Mouse (Mus musculus) forebrain, embryonic 11.5 days (tissue): ENCODE data around the gene Ccnjl. TPM values are rescaled to one million over a fixed set of nuclear protein-coding genes. Genes with fewer than 3 reads are reported as not detected.

Experiments
- ATAC-seq: fragments of 200-750 bp; cut with Nextera tagmentation; replicated peaks from 2 replicates; pipeline ENCODE4 v1.8.0; 2017; ENCODE audit warnings: moderate TSS enrichment; ENCODE audit not compliant: low FRiP score
- DNase-seq: peaks from one replicate; pipeline ENCODE4 v3.0.0-alpha.2; 2017; ENCODE audit warnings: low spot score
- H3K27ac ChIP-seq: fragments of 300-500 bp; sonication (generic); 2 replicates; pipeline ENCODE4 v1.5.1; 2014; ENCODE audit warnings: low read depth, low read length
- H3K27me3 ChIP-seq: fragments of 300-500 bp; sonication (generic); 2 replicates; pipeline ENCODE4 v1.6.1; 2014; ENCODE audit warnings: mild to moderate bottlenecking, low read length, mixed read lengths; ENCODE audit not compliant: control insufficient read depth, insufficient read depth
- H3K36me3 ChIP-seq: fragments of 300-500 bp; sonication (generic); 2 replicates; pipeline ENCODE4 v1.6.1; 2014; ENCODE audit warnings: mild to moderate bottlenecking, low read length, moderate library complexity, mixed read lengths; ENCODE audit not compliant: control insufficient read depth, insufficient read depth
- H3K4me1 ChIP-seq: fragments of 300-500 bp; sonication (generic); replicated peaks from 2 replicates; pipeline ENCODE4 v1.6.1; 2014; ENCODE audit warnings: low read length, mixed read lengths; ENCODE audit not compliant: control insufficient read depth, insufficient read depth
- H3K4me2 ChIP-seq: fragments of 300-500 bp; sonication (generic); 2 replicates; pipeline ENCODE4 v1.6.1; 2014; ENCODE audit warnings: low read depth, mild to moderate bottlenecking, low read length, moderate library complexity, mixed read lengths; ENCODE audit not compliant: severe bottlenecking
- H3K4me3 ChIP-seq: fragments of 300-500 bp; sonication (generic); 2 replicates; pipeline ENCODE4 v1.5.1; 2014; ENCODE audit warnings: low read depth, low read length
- H3K9ac ChIP-seq: fragments of 300-500 bp; sonication (generic); 2 replicates; pipeline ENCODE4 v1.6.1; 2014; ENCODE audit warnings: low read length
- H3K9me3 ChIP-seq: fragments of 300-500 bp; sonication (generic); 2 replicates; pipeline ENCODE4 v1.6.1; 2016; ENCODE audit warnings: low read length, mixed read lengths; ENCODE audit not compliant: control insufficient read depth
- WGBS: fragments of 180-500 bp; shearing (Covaris S2); extraction: QIAGEN DNeasy Blood & Tissue Kit; methylation state at CpG from one replicate; pipeline ENCODE4 v1.1.7; 2014; 5-methylcytosine and 5-hydroxymethylcytosine counted together
- polyA plus RNA-seq: library from polyadenylated mRNA; unstranded; fragments of >200 nt; fragmentation: Nextera tagmentation; extraction: Ambion mirVana; gene quantifications from 2 replicates; pipeline ENCODE4 v1.2.1, GENCODE M21; 2014

The Ccnjl gene
- polyA plus RNA-seq, 1 experiment from 2014 or later, result 30.7 TPM

DNA sequence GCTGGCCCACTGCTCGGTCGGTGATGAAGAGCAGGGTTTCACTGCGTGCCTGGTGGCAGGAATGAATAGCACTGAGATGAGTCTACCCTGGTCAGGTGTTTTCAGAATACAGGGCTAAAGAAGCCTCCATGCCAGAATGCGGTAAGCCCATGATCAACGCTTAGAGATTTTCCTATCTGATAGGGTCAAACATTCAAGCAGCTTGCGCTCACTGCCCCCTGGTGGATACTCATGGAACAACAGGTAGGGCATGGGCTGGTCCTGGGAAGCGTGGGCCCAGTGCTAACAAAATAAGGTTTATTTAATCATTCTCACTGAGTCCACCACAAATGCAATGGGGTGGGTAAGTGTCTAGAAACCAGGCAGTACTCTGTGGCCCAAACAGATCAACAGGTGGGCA is 35.9 kb upstream of the Ccnjl start:
- Histone ChIP-seq H3K4me2 (no peak overlapping the region), H3K27ac (no peak overlapping the region), H3K9ac (no peak overlapping the region), H3K27me3 (no peaks in the 10 kb centered on the region), H3K9me3 (no peaks in the 10 kb centered on the region), H3K4me3 (no peak overlapping the region), H3K36me3 (no peaks in the 10 kb centered on the region), H3K4me1 (no peaks in the 10 kb centered on the region)
- 33% methylated on average over 7 of the region's 7 CpGs for WGBS
- peak; percentile 87 for DNase-seq
- peak; percentile 50; the same call in 1 of the 2 replicates for ATAC-seq

DNA sequence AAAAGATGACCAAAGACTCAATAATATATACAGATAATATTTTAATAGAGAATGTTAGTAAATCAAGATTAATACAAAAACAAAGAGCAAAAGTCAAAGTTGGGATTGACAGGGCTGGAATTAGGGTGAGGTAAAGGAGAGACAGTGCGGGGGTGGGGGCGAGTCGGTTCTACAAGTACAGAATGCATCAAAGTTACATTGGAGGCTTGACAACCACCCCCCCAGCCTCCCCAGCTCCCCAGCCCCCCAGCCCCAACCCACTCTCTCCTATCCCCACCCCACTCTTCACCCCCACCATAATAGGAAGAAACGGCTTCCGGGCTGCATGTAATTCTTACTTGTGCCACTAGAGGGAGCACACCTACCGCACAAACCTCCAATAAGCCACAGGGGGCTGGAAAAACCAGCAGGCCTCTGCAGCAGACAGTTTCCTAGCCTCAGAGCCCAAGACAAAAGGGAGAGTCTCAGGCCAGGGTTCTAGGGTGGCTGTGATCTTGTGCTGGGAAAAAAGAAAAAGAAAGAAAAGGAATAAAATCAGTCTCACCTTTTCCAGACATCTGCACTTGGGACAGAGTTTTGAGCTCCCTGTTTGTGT is 34.7 kb upstream of the Ccnjl start:
- 0 out of 2 replicates have a peak overlapping the region, but pooled peaks have one; percentile 12 for H3K9ac ChIP-seq
- no peak overlapping the region for H3K4me3 ChIP-seq
- no peaks in the 10 kb centered on the region for H3K36me3 ChIP-seq
- WGBS, result 23% methylated on average over 6 of the region's 6 CpGs
- H3K4me1 ChIP-seq, result no peaks in the 10 kb centered on the region
- DNase-seq (peak; percentile 89), ATAC-seq (peak; percentile 85)
- H3K27me3 ChIP-seq, result no peaks in the 10 kb centered on the region
- H3K9me3 ChIP-seq, result no peaks in the 10 kb centered on the region
- H3K4me2 ChIP-seq, result no peak overlapping the region
- H3K27ac ChIP-seq, result no peak overlapping the region

DNA sequence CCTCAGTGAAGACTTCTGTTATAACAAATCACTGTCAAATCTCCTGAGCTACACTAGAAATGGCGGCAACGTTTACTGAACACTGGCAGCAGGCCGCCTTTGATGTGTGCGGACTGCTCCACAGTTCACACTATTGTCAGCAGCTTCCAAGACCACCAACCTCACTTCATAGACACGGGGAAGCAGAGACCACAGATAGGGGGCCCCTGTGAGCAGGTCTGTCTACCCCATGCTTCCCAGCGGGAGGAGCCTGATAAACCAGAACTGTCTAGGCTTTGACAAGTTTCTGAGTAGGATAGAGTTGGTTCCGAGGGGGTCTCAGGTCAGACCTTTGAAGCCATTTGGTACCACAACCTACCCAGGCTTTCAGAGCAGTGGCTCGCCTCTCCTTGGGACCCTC is 33.5 kb upstream of the Ccnjl start:
- Histone ChIP-seq H3K9me3 (no peaks in the 10 kb centered on the region), H3K27me3 (no peaks in the 10 kb centered on the region), H3K9ac (no peak overlapping the region), H3K4me2 (no peak overlapping the region), H3K27ac (no peak overlapping the region), H3K4me3 (no peak overlapping the region), H3K4me1 (no peaks in the 10 kb centered on the region), H3K36me3 (no peaks in the 10 kb centered on the region)
- DNase-seq (peak; percentile 61), ATAC-seq (0 out of 2 replicates have a peak, but pooled peaks have one; percentile 14)
- 48% methylated on average over 8 of the region's 8 CpGs for WGBS

DNA sequence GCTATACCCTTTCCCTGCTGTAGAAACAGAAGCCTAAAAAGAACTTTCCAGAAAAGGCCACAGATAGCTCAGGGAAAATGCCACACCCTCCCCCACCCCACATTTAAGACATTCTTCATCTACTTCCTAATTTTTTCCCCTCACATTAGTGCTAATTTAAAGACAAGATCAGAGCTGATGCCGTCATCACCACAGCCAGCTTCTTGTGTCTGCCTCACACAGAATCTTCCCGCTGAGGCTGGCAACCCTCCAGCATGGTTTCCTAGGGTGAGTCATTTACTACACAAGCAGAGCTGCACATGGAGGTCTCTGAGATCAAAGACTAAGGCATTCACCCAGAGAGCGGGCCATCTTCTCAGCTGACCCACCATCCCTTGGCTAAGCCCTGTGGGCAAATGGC is 33.1 kb upstream of the Ccnjl start:
- 82% methylated on average over 3 of the region's 3 CpGs for WGBS
- H3K4me1 ChIP-seq, result no peaks in the 10 kb centered on the region
- no peak overlapping the region for H3K27ac ChIP-seq
- no peaks in the 10 kb centered on the region for H3K9me3 ChIP-seq
- H3K4me3 ChIP-seq, result no peak overlapping the region
- ATAC-seq (no peak), DNase-seq (no peak)
- H3K36me3 ChIP-seq, result no peaks in the 10 kb centered on the region
- H3K27me3 ChIP-seq, result no peaks in the 10 kb centered on the region
- H3K4me2 ChIP-seq, result no peak overlapping the region
- H3K9ac ChIP-seq, result no peak overlapping the region

DNA sequence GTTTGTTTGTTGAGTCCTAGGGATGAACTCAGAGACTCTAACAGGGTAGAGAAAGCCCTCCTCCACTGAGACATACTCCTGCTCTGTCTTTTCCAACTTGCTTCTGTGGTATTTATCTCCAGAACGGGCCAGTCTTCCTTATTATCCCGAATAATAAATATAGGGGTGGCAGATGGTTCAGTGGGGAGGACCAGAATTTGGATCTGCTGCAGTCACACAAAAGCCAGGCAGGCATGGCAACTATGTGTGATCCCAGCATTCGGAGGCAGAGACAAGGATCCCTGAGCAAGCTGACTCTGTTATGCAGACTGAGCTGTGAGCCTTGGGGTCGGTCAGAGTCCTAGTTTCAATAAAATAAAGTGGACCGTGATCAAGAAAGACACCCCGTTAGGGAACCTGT is 27.3 kb upstream of the Ccnjl start:
- Histone ChIP-seq H3K4me1 (no peaks in the 10 kb centered on the region), H3K4me3 (no peak overlapping the region), H3K9ac (no peak overlapping the region), H3K36me3 (no peaks in the 10 kb centered on the region), H3K9me3 (no peaks in the 10 kb centered on the region), H3K27ac (no peak overlapping the region), H3K27me3 (no peaks in the 10 kb centered on the region), H3K4me2 (no peak overlapping the region)
- no peak for DNase-seq
- 82% methylated on average over 6 of the region's 6 CpGs for WGBS
- ATAC-seq, result no peak

DNA sequence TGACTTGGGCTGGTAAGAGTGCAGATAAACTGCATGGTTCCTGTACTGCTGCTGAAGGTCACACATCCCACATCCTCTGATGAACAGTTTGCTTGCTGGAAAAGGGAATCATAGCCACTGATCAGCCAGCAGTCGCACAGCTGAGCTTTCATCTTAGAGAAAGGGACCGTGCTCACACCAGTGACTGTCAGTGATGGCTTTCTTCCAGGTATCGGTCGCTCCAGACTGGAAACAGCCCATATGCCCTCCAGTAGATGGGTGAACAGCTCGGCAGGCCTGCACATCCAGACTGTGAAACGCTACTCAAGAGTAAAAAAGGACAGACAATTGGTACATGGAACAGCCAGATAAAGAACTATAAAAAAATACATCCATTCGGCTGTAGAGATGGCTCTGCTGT is 23.4 kb upstream of the Ccnjl start:
- no peak overlapping the region for H3K27ac ChIP-seq
- H3K36me3 ChIP-seq, result no peaks in the 10 kb centered on the region
- no peak overlapping the region for H3K4me2 ChIP-seq
- H3K4me1 ChIP-seq, result no peaks in the 10 kb centered on the region
- H3K4me3 ChIP-seq, result no peak overlapping the region
- ATAC-seq (no peak), DNase-seq (no peak)
- WGBS, result 91% methylated on average over 7 of the region's 7 CpGs
- no peak overlapping the region for H3K9ac ChIP-seq
- no peaks in the 10 kb centered on the region for H3K27me3 ChIP-seq
- no peaks in the 10 kb centered on the region for H3K9me3 ChIP-seq

DNA sequence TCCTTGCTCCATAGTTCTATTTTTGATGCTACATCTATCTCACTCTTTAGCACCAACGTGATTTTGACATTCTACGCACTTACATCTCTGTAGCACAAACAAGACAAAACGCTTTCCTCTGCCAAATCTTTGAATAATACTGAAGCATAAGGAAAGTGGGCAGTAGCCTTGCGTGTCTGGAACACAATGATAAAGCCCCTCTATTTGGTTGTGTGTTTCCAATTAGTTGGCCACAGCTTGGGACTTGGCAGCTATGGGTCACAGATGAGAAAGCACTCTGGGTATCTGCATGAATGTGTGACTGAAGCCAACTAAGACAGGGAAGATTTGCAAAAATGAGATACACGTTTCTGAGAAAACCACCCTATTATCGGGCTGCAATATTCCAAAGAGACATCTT is 20.6 kb upstream of the Ccnjl start:
- 87% methylated on average over 6 of the region's 6 CpGs for WGBS
- Histone ChIP-seq H3K4me1 (no peaks in the 10 kb centered on the region), H3K4me2 (no peak overlapping the region), H3K27me3 (no peaks in the 10 kb centered on the region), H3K9ac (no peak overlapping the region), H3K4me3 (no peak overlapping the region), H3K36me3 (no peaks in the 10 kb centered on the region), H3K9me3 (no peaks in the 10 kb centered on the region), H3K27ac (no peak overlapping the region)
- ATAC-seq (no peak), DNase-seq (no peak)

DNA sequence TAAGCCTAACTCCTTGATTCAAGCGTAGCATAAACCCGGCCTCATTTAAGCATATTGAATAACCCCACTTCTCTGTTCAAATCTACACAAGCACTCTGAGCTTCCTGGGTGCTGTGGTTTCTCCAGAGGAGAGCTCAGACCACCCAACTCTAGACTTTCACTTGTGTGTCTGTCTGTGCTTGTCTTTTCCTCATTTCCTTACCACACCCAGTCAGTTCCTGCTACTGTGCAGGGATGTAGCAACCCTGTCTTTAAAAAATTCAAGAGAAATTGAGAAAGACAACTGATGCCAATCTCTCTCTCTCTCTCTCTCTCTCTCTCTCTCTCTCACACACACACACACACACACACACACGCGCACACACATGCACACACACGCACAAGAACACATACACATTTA is 18.7 kb upstream of the Ccnjl start:
- 90% methylated on average over 5 of the region's 5 CpGs for WGBS
- Histone ChIP-seq H3K4me3 (no peak overlapping the region), H3K36me3 (no peaks in the 10 kb centered on the region), H3K27ac (no peak overlapping the region), H3K27me3 (no peaks in the 10 kb centered on the region), H3K9me3 (no peaks in the 10 kb centered on the region), H3K9ac (no peak overlapping the region), H3K4me1 (no peaks in the 10 kb centered on the region), H3K4me2 (no peak overlapping the region)
- ATAC-seq, result no peak
- no peak for DNase-seq

DNA sequence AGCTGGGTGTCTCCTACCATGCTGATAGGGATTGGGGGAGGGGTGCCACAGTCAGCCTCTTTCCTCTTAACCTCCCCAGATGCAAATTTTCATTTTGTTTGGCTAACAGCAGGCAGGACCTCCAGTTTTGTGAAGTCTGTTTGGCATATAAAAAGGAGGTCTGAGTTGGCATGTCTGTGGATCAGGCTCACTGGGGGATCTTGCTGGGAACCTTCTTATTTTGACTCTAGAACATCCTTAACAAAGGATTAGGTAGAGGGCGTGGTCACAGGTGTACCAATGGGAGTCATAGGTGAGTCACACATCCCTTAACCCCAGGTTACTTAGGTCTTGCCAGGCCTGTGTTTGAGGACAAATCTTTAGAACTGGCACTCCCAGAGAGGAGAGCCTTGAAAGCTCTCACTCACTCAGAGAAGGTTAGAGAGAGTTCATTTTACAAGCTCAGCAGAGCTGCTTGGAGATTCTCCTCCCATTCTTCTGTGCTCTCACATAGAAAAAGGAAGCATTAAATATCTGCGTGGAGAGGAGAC is 15.9 kb upstream of the Ccnjl start:
- H3K27ac ChIP-seq, result no peak overlapping the region
- H3K4me3 ChIP-seq, result no peak overlapping the region
- no peaks in the 10 kb centered on the region for H3K36me3 ChIP-seq
- DNase-seq (no peak), ATAC-seq (no peak)
- 80% methylated on average over 2 of the region's 2 CpGs for WGBS
- no peak overlapping the region for H3K9ac ChIP-seq
- H3K27me3 ChIP-seq, result no peaks in the 10 kb centered on the region
- no peaks in the 10 kb centered on the region for H3K4me1 ChIP-seq
- no peaks in the 10 kb centered on the region for H3K9me3 ChIP-seq
- H3K4me2 ChIP-seq, result no peak overlapping the region
